Mouse (Mus musculus) ES-CJ7 (cell line): ENCODE data around the gene Kdelr1.

Source experiments
- DNase-seq: peaks from one replicate; pipeline ENCODE4 v3.0.0; 2011; ENCODE audit warnings: low read depth, low spot score

Kdelr1 gene

DNA sequence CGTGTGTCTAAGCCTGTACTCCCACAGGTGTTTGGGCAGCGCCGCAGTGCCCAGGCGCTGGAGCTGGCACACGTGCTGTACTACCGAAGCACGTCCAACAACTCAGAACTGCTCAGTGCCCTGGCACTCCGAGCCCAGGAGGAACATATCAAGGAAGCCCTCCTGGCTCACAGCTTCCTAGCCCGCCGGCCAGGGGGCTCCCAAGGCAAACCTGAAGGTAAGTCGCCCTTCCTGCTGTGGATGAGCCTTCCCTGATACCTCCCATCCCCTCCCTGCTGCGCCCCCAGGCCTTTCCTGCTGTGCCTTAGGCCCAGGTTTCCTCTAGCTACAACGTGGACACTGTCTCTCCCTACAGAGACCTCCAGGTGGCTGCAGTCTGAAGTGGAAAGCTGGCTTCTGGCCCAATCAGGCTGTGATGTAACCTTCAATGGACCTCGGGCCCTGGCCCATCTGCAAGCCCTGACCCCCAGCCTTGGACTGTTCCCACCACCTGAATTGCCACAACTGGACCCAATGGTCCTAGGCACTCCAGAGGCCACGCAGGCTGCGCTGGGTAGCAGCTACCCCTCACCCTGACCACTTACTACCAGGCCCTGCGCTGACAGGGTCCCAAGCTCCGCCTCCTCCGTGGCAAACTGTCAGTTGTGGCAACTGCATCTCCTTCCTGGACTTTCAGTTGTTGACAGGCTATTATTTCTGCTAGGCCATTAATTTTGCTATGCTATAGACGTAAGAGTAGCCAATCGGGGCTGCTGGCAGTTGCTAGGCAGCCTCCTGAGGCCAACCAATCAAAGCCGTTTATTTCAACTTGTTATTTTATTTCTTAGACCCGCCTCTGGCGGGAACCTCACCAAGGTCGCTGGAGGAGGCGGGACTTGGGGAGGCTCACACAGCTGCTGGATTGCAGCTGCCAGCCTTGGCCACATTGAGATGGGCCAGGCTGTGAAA is 43.8 kb downstream of the Kdelr1 start:
- DNase-seq: peak; percentile 69

DNA sequence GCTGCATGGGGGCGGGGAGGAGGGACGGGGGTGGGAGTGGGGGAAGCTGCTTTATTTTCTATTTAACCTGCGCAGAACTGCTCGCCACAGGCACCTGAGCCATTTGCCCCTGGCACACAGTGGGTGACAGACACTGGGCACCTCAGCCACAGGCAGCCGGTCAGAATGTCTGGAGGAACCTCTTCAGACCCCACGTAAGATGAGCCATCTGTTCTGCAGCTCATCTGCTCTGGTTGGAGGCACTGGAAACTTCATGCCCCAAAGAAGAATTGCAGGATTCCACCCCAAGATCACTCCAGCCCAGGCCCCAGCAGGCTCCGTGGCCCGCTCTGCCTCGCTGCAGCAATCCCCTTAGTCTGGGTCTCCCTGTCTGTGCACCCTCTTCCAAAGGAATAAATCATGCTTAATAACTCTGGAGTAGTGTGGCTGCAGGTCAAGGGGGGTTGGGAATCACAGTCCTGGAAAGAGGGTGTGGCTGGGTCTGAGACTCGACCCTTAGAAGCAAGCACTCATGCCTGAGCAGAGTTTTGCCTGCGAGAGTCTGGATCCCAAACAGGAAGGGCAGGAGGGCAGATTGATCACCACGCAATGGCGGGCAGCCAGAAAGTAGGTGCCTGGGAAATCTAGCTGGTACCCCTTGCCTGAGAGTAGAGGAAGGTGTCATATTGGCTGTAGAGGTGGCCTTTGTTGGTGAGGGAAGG is 44.6 kb downstream of the Kdelr1 start:
- DNase-seq: no peak

- no peak for DNase-seq
These were observed 45.4 kb downstream of the Kdelr1 start for GRCm38 (mm10) chr7:45917926-45918325.

- DNase-seq: peak; percentile 65
These were observed 46.6 kb downstream of the Kdelr1 start for GRCm38 (mm10) chr7:45919083-45919671.

DNA sequence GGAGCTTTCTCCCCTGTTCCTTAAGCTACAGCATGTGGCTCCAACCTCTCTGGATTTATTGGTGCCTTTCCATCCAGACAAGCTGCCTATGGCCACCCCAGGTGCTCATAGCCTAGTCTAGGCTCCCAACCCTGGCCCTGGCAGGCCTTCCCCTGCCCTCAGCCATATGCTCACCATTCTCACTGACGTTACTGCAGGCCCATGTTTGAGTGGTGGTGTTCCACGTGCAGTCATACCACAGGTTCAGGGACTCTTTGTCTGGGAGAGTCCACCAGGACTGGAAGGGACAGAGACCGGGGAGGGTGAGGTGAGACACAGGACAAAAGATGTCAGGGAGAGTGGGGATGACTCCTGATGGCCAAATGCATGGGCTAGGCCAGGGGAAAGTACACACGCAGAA is 47.2 kb downstream of the Kdelr1 start:
- no peak for DNase-seq

DNA sequence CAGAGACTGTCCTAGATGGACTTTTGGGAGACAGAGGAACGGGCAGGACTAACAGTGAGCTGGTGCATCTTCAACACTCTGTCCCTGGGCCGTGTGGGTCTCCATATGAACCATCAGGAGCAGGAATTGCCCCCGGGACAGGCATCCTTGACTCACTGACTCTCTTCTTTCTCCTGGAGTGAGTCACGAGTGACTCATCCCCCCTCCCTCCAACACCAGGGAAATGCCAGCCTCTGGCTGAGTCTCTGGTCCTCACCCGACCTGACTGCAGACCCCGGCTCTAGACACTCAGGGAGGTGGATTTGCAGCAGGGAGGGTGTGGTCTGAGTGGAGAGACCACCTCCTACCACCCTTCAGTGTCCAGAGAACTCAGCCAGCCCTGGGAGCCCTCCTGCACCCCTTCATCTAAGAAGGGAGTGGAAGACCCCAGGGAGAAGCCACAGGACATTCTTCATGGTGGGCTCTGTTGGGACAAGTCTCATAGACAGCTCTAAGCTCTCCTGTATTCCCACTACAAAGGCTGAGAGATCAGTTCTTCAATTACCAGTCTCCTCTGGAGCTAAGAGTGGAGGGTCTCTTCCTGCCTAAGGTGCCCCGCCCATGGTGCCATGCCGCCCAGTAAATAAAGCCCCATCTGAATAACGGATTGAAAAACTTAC is 48.1 kb downstream of the Kdelr1 start:
- DNase-seq: no peak

GRCm38 (mm10) chr7:45921242-45921621 is 48.7 kb downstream of the Kdelr1 start, which contains the start of gene Emp3:
Gene Emp3, minus strand, starts transcription at chr7:45921404.
- no peak for DNase-seq

- DNase-seq: no peak
These were observed 49.5 kb downstream of the Kdelr1 start for GRCm38 (mm10) chr7:45921950-45922600.

- peak; percentile 98 for DNase-seq
These were observed 50.6 kb downstream of the Kdelr1 start for GRCm38 (mm10) chr7:45922928-45923761.

- peak; percentile 84 for DNase-seq
These were observed 51.3 kb downstream of the Kdelr1 start, which contains the start of gene Ccdc114 for GRCm38 (mm10) chr7:45923762-45924428. Gene Ccdc114, plus strand, starts transcription at chr7:45924072.

GRCm38 (mm10) chr7:45924429-45924816 is 51.9 kb downstream of the Kdelr1 start:
- DNase-seq: peak; percentile 76

GRCm38 (mm10) chr7:45928626-45929295 is 56.2 kb downstream of the Kdelr1 start:
- DNase-seq: peak; percentile 75

GRCm38 (mm10) chr7:45929688-45930087 is 57.1 kb downstream of the Kdelr1 start:
- no peak for DNase-seq
